Mouse (Mus musculus): ENCODE results near the gene Hcls1.

- TF ChIP-seq CTCF (conservative IDR thresholded peaks at IDR 0.05; ENCODE audit: low read length) (no peak), NANOG (IDR thresholded peaks at IDR 0.05; ENCODE audit: borderline replicate concordance, low read length) (no peak), POU5F1 (IDR thresholded peaks at IDR 0.05; ENCODE audit: borderline replicate concordance, low read length) (no peak)
These were observed 74.5 kb downstream of the Hcls1 start for GRCm38 (mm10) chr16:37009262-37009661.

All from E14TG2a.4 (cell line).